Mouse (Mus musculus) midbrain, postnatal 0 days (tissue): ENCODE results near the gene Ror2. TPM values are rescaled to one million over a fixed set of nuclear protein-coding genes. Genes with fewer than 3 reads are reported as not detected.

Experiments used
- ATAC-seq: fragments of 200-750 bp; cut with Nextera tagmentation; 2 replicates; pipeline ENCODE4 v1.8.0; 2017; ENCODE audit warnings: moderate number of reproducible peaks, mild to moderate bottlenecking, moderate TSS enrichment, moderate library complexity; ENCODE audit not compliant: low FRiP score
- DNase-seq: peaks from one replicate; pipeline ENCODE4 v3.0.0-alpha.2; 2015; ENCODE audit warnings: low spot score
- H3K27ac ChIP-seq: fragments of 300-500 bp; sonication (generic); 2 replicates; pipeline ENCODE4 v1.5.1; 2014; ENCODE audit warnings: low read depth, mild to moderate bottlenecking, low read length, mixed read lengths
- H3K27me3 ChIP-seq: fragments of 300-500 bp; sonication (generic); 2 replicates; pipeline ENCODE4 v1.6.1; 2014; ENCODE audit warnings: low read length, control low read depth, mixed read lengths; ENCODE audit not compliant: insufficient read depth
- H3K36me3 ChIP-seq: fragments of 300-500 bp; sonication (generic); 2 replicates; pipeline ENCODE4 v1.6.1; 2014; ENCODE audit warnings: low read length, control low read depth, mixed read lengths; ENCODE audit not compliant: insufficient read depth
- H3K4me1 ChIP-seq: fragments of 300-500 bp; sonication (generic); 2 replicates; pipeline ENCODE4 v1.6.1; 2014; ENCODE audit warnings: mild to moderate bottlenecking, control low read depth, antibody characterized with exemption, low read length, mixed read lengths; ENCODE audit not compliant: insufficient read depth
- H3K4me2 ChIP-seq: fragments of 300-500 bp; sonication (generic); 2 replicates; pipeline ENCODE4 v1.6.1; 2014; ENCODE audit warnings: low read depth, mild to moderate bottlenecking, low read length, mixed read lengths; ENCODE audit not compliant: poor library complexity, severe bottlenecking
- H3K4me3 ChIP-seq: fragments of 300-500 bp; sonication (generic); 2 replicates; pipeline ENCODE4 v1.5.1; 2014; ENCODE audit warnings: low read depth, mild to moderate bottlenecking, low read length, moderate library complexity
- H3K9ac ChIP-seq: fragments of 300-500 bp; sonication (generic); replicated peaks from 2 replicates; pipeline ENCODE4 v1.6.1; 2014; ENCODE audit warnings: mild to moderate bottlenecking, low read length, moderate library complexity, mixed read lengths; ENCODE audit not compliant: poor library complexity, severe bottlenecking
- H3K9me3 ChIP-seq: fragments of 300-500 bp; sonication (generic); 2 replicates; pipeline ENCODE4 v1.6.1; 2016; ENCODE audit warnings: low read length, control low read depth
- CTCF ChIP-seq: IDR thresholded peaks from 2 replicates; pipeline ENCODE4 v1.5.1; 2016; ENCODE audit warnings: antibody characterized with exemption, mild to moderate bottlenecking
- WGBS: fragments of 180-500 bp; shearing (Covaris S2); extraction: QIAGEN DNeasy Blood & Tissue Kit; methylation state at CpG from one replicate; pipeline ENCODE4 v1.1.7; 2014; 5-methylcytosine and 5-hydroxymethylcytosine counted together
- polyA plus RNA-seq: library from polyadenylated mRNA; unstranded; fragments of >200 nt; fragmentation: Nextera tagmentation; extraction: Ambion mirVana; gene quantifications from 2 replicates; pipeline ENCODE4 v1.2.1, GENCODE M21; 2015
- total RNA-seq: library from RNA; depleted of rRNA; stranded (reverse); fragments of >200 nt; gene quantifications from 2 replicates; pipeline ENCODE4 v1.2.3, GENCODE M21; 2014

The Ror2 gene
- total and polyA plus RNA-seq, 2 experiments from 2014 or later: 2.0 to 5.8 TPM

DNA sequence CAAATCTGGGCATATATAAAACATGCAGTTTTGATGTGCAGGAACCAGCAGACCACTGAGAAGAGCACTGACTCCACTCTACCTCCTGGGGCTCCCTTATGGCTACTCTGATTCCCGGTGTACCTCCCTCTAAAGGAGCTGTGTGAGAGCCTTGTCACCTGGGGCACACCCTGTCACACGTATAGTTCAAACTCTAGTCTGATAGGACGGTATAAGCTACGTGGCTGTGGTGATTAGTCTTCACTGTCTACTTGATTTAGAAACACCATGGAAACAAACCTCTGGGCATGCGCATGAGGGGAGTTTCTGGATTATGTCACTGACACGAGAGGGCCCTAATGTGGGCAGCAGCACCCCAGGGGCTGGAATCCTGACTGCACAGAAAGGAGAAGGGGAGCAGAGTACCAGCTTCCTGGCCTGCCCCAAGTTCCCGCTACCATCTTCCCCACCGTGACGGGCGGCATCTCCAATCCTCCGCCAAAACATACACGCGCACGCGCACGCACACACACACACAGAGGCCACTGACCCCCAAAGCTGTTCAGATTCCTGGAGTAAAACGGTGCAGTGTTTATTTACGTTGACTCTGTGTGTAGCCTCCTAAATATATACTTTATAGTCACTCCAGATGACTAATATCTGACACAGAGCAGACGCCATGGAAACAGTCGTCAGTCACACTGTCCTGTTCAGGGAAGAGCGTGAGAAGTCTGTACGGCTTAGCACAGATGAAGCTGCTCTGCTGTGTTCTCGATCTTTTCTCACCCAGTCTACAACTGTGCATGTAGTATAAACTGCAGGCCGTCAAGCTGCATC is 37.1 kb downstream of the Ror2 start:
- Histone ChIP-seq H3K9me3 (no peaks in the 10 kb centered on the region), H3K4me2 (no peak overlapping the region), H3K4me1 (no peaks in the 10 kb centered on the region), H3K27ac (no peak overlapping the region), H3K4me3 (no peak overlapping the region), H3K36me3 (no peaks in the 10 kb centered on the region), H3K27me3 (no peaks in the 10 kb centered on the region), H3K9ac (no peak overlapping the region)
- TF ChIP-seq CTCF: no peak
- ATAC-seq: no peak
- WGBS: 72% methylated on average over 24 of the region's 24 CpGs
- no peak for DNase-seq

- H3K4me2 ChIP-seq: no peak overlapping the region
- H3K9ac ChIP-seq: no peak overlapping the region
- no peak for ATAC-seq
- no peak overlapping the region for H3K4me3 ChIP-seq
- no peaks in the 10 kb centered on the region for H3K36me3 ChIP-seq
- DNase-seq: no peak
- H3K27ac ChIP-seq: no peak overlapping the region
- TF ChIP-seq CTCF: no peak
- H3K27me3 ChIP-seq: no peaks in the 10 kb centered on the region
- WGBS: 73% methylated on average over 6 of the region's 6 CpGs
- no peaks in the 10 kb centered on the region for H3K4me1 ChIP-seq
- no peaks in the 10 kb centered on the region for H3K9me3 ChIP-seq
Observed at GRCm38 (mm10) chr13:53248080-53248479, 37.8 kb downstream of the Ror2 start.

- H3K4me2 ChIP-seq: no peak overlapping the region
- WGBS: 82% methylated on average over 6 of the region's 6 CpGs
- ATAC-seq (no peak), DNase-seq (no peak)
- no peaks in the 10 kb centered on the region for H3K27me3 ChIP-seq
- no peaks in the 10 kb centered on the region for H3K9me3 ChIP-seq
- no peak overlapping the region for H3K9ac ChIP-seq
- no peak for TF ChIP-seq CTCF
- H3K27ac ChIP-seq: no peak overlapping the region
- no peaks in the 10 kb centered on the region for H3K4me1 ChIP-seq
- H3K36me3 ChIP-seq: no peaks in the 10 kb centered on the region
- no peak overlapping the region for H3K4me3 ChIP-seq
Observed at GRCm38 (mm10) chr13:53247175-53247574, 38.7 kb downstream of the Ror2 start.

DNA sequence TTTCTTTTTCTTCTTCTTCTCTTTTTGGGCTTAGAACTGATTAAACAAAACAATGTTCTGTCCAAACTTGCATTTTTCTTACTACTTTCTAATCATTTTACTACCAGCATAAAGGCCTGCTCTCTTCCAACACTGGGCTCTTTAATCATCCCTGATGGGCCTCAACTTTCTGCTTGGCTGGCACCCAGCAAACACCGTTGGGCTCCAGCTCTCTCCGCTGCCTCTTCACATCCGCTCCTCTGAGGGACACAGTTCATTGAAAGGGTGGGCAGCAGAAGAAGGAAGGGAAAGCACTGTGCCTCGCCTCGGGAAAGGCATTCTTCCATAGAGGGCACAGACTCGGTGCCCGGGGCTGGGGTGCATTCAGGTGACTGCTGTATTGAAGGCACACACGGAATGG is 41.8 kb downstream of the Ror2 start:
- H3K27me3 ChIP-seq: no peaks in the 10 kb centered on the region
- no peak overlapping the region for H3K27ac ChIP-seq
- H3K4me2 ChIP-seq: no peak overlapping the region
- no peaks in the 10 kb centered on the region for H3K36me3 ChIP-seq
- WGBS: 65% methylated on average over 8 of the region's 8 CpGs
- H3K4me1 ChIP-seq: no peaks in the 10 kb centered on the region
- no peak overlapping the region for H3K9ac ChIP-seq
- DNase-seq (no peak), ATAC-seq (no peak)
- no peak for TF ChIP-seq CTCF
- H3K4me3 ChIP-seq: no peak overlapping the region
- H3K9me3 ChIP-seq: no peaks in the 10 kb centered on the region

DNA sequence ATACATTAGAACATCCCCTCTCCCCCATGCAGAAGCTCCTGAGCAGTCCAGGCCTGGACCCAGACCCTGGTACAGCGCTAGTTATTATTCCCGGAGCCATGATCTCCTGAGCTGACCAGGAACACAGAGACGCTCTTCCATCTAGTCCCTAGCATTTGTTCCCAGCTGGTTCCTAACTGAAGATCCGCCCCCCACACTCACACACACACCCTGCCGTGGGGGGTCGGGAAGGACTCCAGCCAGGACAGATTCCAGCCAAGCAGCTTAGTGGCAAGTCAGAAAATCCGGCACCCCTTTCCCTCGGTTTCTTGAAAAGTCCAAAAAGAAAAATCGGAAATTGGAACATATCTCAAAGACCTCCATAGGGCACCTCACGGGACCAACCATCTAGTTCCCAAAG is 48.5 kb downstream of the Ror2 start:
- Histone ChIP-seq H3K27me3 (no peaks in the 10 kb centered on the region), H3K27ac (no peak overlapping the region), H3K4me1 (no peaks in the 10 kb centered on the region), H3K4me2 (no peak overlapping the region), H3K4me3 (no peak overlapping the region), H3K36me3 (no peaks in the 10 kb centered on the region), H3K9ac (no peak overlapping the region), H3K9me3 (no peaks in the 10 kb centered on the region)
- WGBS: 64% methylated on average over 10 of the region's 10 CpGs
- no peak for TF ChIP-seq CTCF
- ATAC-seq (no peak), DNase-seq (no peak)

- 53% methylated on average over 18 of the region's 18 CpGs for WGBS
- H3K27ac ChIP-seq: no peak overlapping the region; the same call in 1 of the 2 replicates
- ATAC-seq: no peak
Observed at GRCm38 (mm10) chr13:53236434-53237401, 49.2 kb downstream of the Ror2 start.

More at GRCm38 (mm10) chr13:53236434-53237401, 49.2 kb downstream of the Ror2 start:
- no peaks in the 10 kb centered on the region for H3K36me3 ChIP-seq
- no peak overlapping the region for H3K4me2 ChIP-seq
- TF ChIP-seq CTCF: no peak
- DNase-seq: peak; percentile 76
- no peaks in the 10 kb centered on the region for H3K9me3 ChIP-seq
- H3K4me1 ChIP-seq: no peaks in the 10 kb centered on the region
- H3K4me3 ChIP-seq: no peak overlapping the region
- no peak overlapping the region for H3K9ac ChIP-seq
- H3K27me3 ChIP-seq: no peaks in the 10 kb centered on the region
